Mouse (Mus musculus) erythroblast, embryonic 14.5 days (primary cell): ENCODE data around the gene Aspdh.

Experiments
- GATA1 ChIP-seq: IDR thresholded peaks from 2 replicates; pipeline ENCODE4 v1.6.1; 2012; ENCODE audit warnings: low read length, inconsistent platforms, mixed read lengths
- TAL1 ChIP-seq: IDR thresholded peaks from 3 replicates; pipeline ENCODE4 v1.6.1; 2012; ENCODE audit warnings: low read length, inconsistent platforms, mixed read lengths

GRCm38 (mm10) chr7:44486927-44487575 is 21.9 kb downstream of the Aspdh start:
- TF ChIP-seq TAL1: no peak
- TF ChIP-seq GATA1: no peak
